Mouse (Mus musculus): Measurements from ENCODE around the gene Jpt2. TPM values are rescaled to one million over a fixed set of nuclear protein-coding genes. Genes with fewer than 3 reads are reported as not detected.

The Jpt2 gene
- 45.9 and 49.2 TPM in 2 replicates for polyA plus RNA-seq (2015; fragmentation: Nextera tagmentation; extraction: Ambion mirVana)

DNA sequence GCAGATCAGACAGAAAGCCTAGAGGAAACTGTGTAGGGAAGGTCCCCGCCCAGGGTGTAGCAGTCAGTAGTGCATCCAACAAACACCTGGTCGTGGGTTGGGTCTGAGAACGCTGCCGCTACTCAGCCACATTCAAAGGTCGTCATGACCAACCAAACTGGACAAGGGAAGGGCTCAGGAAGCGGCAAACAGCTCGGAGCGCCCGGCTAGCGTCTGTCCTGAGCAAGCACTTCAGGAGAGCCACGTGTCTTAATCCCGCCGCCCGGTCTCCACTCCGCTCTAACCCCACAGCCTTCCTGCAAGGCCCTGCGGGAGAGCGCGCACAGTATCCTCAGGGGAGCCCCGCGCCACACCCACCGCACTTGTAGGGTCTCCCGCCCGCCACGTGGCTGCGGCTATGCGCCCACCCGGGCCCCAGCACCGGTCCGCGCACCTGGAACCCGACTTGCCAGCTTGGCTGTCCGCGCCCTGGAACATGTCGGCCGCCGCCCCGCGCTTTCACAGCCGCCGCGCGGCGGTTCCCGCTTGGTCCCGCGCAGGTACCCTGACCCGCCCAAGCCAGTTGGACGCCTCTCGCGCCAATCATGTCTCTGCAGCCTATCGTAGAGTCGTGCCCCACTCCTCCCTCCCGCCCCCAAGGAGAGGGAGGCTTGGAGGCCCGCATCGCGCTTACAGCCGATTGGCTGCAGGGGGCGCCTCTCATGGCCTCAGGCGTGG, at the start of gene Jpt2:
TSS of gene Jpt2 (minus strand) at position 555 of the 717 bp plus-strand sequence.

DNA sequence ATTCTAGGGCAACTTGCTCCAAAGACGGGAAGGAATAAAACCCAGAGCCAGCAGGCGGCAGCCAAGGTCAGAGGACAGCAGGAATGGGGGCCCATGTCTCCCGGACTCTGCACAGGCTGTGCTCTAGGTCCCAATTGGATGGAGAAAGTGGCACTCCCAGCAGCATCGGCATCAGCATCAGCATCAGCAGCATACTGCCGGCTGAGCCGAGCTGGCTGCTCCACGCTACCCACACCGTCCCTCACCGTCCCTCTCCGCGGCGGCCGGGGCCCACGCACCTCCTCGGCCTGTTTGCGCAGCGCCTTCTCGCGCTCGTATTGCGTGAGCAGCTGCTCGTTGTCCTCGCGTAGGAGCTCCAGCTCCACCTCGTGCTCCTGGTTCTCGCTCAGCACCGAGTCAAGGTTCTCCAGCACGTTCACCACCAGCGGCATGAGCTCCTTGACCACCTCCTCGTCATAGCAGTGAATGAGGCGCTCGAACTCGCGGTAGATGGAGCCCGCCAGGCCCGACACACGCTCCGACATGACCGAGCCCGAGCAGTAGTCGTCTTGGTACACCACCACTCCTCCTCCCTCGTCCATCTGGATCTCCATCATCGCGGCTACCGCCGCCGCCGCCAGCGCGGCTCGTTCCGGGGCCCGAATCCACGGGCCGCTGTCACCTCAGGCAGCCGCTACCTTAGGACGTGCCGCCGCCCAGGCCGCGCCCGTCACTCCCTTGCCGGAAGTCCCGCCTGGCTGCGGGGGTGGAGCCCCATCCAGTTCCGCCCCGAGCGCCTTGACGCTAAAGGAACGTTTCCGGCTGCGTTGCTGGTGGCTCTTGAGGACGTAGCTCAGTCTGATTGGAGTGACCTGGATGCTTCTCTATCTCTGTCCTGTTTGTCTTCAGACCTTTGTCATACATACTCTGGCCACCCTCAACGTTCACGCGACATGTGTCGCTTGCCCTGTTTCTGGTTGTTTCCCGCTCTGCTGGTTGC, 23.9 kb downstream of the Jpt2 start, which contains the start of gene Mapk8ip3:
TSS of gene Mapk8ip3 (minus strand) at position 719 of the 979 bp plus-strand sequence.

DNA sequence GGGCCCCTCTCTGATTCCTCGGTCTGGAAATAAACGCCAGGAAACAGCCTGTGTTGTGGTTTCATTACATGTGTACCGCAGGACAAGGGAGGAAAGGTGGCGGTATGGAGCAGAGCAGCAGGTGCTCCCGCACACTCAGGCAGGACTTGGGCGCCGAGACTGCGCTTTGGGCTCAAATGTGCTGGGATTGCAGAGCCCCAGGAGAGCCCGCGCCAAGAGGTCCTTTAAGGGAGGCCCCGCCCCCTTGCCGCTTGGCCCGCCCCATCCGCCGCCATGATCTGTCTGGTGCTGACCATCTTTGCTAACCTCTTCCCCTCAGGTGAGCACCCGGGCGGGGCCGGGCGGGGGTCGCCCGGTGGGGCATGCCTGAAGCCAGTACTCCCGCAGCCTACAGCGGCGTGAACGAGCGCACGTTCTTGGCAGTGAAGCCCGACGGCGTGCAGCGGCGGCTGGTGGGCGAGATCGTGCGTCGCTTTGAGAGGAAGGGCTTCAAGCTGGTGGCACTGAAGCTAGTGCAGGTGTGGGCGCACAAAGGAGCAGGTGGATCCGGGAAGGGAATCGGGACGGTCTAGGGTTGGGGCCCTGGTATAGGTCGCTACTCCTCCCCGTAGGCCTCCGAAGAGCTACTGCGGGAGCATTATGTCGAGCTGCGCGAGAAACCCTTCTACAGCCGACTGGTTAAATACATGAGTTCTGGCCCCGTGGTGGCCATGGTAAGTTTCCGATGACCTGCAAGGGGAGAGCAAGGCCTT, 64.1 kb downstream of the Jpt2 start, which contains the start of gene Nme3:
TSS of gene Nme3 (plus strand) at position 260 of the 752 bp plus-strand sequence.

DNA sequence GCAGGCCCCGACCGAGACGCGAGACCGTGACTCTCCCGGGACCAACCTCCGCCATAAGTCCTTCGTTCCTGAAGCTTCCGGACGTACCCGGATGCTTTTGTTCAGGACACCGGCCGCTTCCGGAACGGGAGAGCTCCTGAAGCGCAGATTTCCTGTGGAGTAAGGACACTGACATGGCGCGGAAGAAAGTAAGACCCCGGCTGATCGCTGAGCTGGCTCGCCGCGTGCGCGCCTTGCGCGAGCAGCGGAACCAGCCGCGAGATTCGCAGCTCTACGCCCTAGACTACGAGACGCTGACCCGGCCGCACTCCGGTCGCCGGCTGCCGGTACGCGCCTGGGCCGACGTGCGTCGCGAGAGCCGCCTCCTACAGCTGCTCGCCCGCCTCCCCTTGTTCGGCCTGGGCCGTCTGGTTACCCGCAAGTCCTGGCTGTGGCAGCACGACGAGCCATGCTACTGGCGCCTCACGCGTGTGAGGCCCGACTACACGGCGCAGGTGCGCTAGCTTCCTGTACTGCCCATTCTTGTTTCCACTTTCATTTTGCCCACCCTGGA, 65.4 kb downstream of the Jpt2 start, which contains the start of the genes Eme2 and Mrps34:
TSS of gene Eme2 (minus strand) at position 93 of the 553 bp plus-strand sequence.
TSS of gene Mrps34 (plus strand) at position 122 of the 553 bp plus-strand sequence.

Other genes starting within 250 kb of the Jpt2 start
- gene Rnf151, start 242.6 kb downstream of the Jpt2 start, polyA plus RNA-seq (2015; fragmentation: Nextera tagmentation; extraction: Ambion mirVana): not detected in 2 replicates
- gene Rps2, start 242.6 kb downstream of the Jpt2 start, polyA plus RNA-seq (2015; fragmentation: Nextera tagmentation; extraction: Ambion mirVana): 1,569 and 1,600 TPM in 2 replicates
- gene Ndufb10, start 236.2 kb downstream of the Jpt2 start, polyA plus RNA-seq (2015; fragmentation: Nextera tagmentation; extraction: Ambion mirVana): 212 and 230 TPM in 2 replicates
- 1.1 and 1.3 TPM in 2 replicates for gene Rpl3l, start 232.9 kb downstream of the Jpt2 start, polyA plus RNA-seq (2015; fragmentation: Nextera tagmentation; extraction: Ambion mirVana)
- 103 and 110 TPM in 2 replicates for gene Msrb1, start 224.0 kb downstream of the Jpt2 start, polyA plus RNA-seq (2015; fragmentation: Nextera tagmentation; extraction: Ambion mirVana)
- gene Hs3st6, start 207.7 kb downstream of the Jpt2 start, polyA plus RNA-seq (2015; fragmentation: Nextera tagmentation; extraction: Ambion mirVana): not detected in 2 replicates
- gene Meiob, start 156.4 kb downstream of the Jpt2 start, polyA plus RNA-seq (2015; fragmentation: Nextera tagmentation; extraction: Ambion mirVana): 0.32 and 0.78 TPM in 2 replicates
- 168 and 186 TPM in 2 replicates for gene Hagh, start 120.5 kb downstream of the Jpt2 start, polyA plus RNA-seq (2015; fragmentation: Nextera tagmentation; extraction: Ambion mirVana)
- 54.4 and 61.1 TPM in 2 replicates for gene Fahd1, start 110.3 kb downstream of the Jpt2 start, polyA plus RNA-seq (2015; fragmentation: Nextera tagmentation; extraction: Ambion mirVana)
- 0.08 and 0.21 TPM in 2 replicates for gene Igfals, start 94.7 kb downstream of the Jpt2 start, polyA plus RNA-seq (2015; fragmentation: Nextera tagmentation; extraction: Ambion mirVana)
- 73.8 and 78.0 TPM in 2 replicates for gene Nubp2, start 74.3 kb downstream of the Jpt2 start, polyA plus RNA-seq (2015; fragmentation: Nextera tagmentation; extraction: Ambion mirVana)
- 51.9 and 55.4 TPM in 2 replicates for gene Spsb3, start 74.0 kb downstream of the Jpt2 start, polyA plus RNA-seq (2015; fragmentation: Nextera tagmentation; extraction: Ambion mirVana)
- gene Eme2, start 65.6 kb downstream of the Jpt2 start, polyA plus RNA-seq (2015; fragmentation: Nextera tagmentation; extraction: Ambion mirVana): 11.8 and 12.7 TPM in 2 replicates
- 71.0 and 73.0 TPM in 2 replicates for gene Mrps34, start 65.6 kb downstream of the Jpt2 start, polyA plus RNA-seq (2015; fragmentation: Nextera tagmentation; extraction: Ambion mirVana)
- 66.5 and 77.6 TPM in 2 replicates for gene Nme3, start 64.2 kb downstream of the Jpt2 start, polyA plus RNA-seq (2015; fragmentation: Nextera tagmentation; extraction: Ambion mirVana)
- gene Mapk8ip3, start 23.7 kb downstream of the Jpt2 start, polyA plus RNA-seq (2015; fragmentation: Nextera tagmentation; extraction: Ambion mirVana): 12.6 and 13.3 TPM in 2 replicates
- 5.2 and 5.9 TPM in 2 replicates for gene Cramp1l, start 55.1 kb upstream of the Jpt2 start, polyA plus RNA-seq (2015; fragmentation: Nextera tagmentation; extraction: Ambion mirVana)
- 80.5 and 98.2 TPM in 2 replicates for gene Ift140, start 55.4 kb upstream of the Jpt2 start, polyA plus RNA-seq (2015; fragmentation: Nextera tagmentation; extraction: Ambion mirVana)
- 24.2 and 26.6 TPM in 2 replicates for gene Tmem204, start 122.9 kb upstream of the Jpt2 start, polyA plus RNA-seq (2015; fragmentation: Nextera tagmentation; extraction: Ambion mirVana)
- gene Telo2, start 155.3 kb upstream of the Jpt2 start, polyA plus RNA-seq (2015; fragmentation: Nextera tagmentation; extraction: Ambion mirVana): 18.4 and 24.4 TPM in 2 replicates
- gene Ptx4, start 160.1 kb upstream of the Jpt2 start, polyA plus RNA-seq (2015; fragmentation: Nextera tagmentation; extraction: Ambion mirVana): not detected in 2 replicates
- 10.8 and 11.8 TPM in 2 replicates for gene Clcn7, start 172.7 kb upstream of the Jpt2 start, polyA plus RNA-seq (2015; fragmentation: Nextera tagmentation; extraction: Ambion mirVana)
- gene Ccdc154, start 201.8 kb upstream of the Jpt2 start, polyA plus RNA-seq (2015; fragmentation: Nextera tagmentation; extraction: Ambion mirVana): 0.05 TPM in 1 of 2 replicates, not detected in the other
- not detected in 2 replicates for gene Gm38655, start 214.8 kb upstream of the Jpt2 start, polyA plus RNA-seq (2015; fragmentation: Nextera tagmentation; extraction: Ambion mirVana)
- gene BC003965, start 223.9 kb upstream of the Jpt2 start, polyA plus RNA-seq (2015; fragmentation: Nextera tagmentation; extraction: Ambion mirVana): 21.3 and 22.5 TPM in 2 replicates
- gene Unkl, start 227.7 kb upstream of the Jpt2 start, polyA plus RNA-seq (2015; fragmentation: Nextera tagmentation; extraction: Ambion mirVana): 5.4 and 5.9 TPM in 2 replicates

Measured in spleen, postnatal 0 days (tissue).